Mouse (Mus musculus) stomach, postnatal 0 days (tissue): ENCODE results near the gene Upp2. TPM values are rescaled to one million over a fixed set of nuclear protein-coding genes. Genes with fewer than 3 reads are reported as not detected.
A peak's percentile ranks its signal among the peaks of the same experiment; 100 is the strongest.

ENCODE experiments used
- ATAC-seq: fragments of 200-750 bp; cut with Nextera tagmentation; 2 replicates; pipeline ENCODE4 v1.8.0; 2017; ENCODE audit not compliant: low FRiP score, low TSS enrichment
- DNase-seq: peaks from one replicate; pipeline ENCODE4 v3.0.0-alpha.2; 2016; ENCODE audit warnings: low spot score
- H3K27ac ChIP-seq: fragments of 300-500 bp; sonication (generic); replicated peaks from 2 replicates; pipeline ENCODE4 v1.5.1; 2014; ENCODE audit warnings: mild to moderate bottlenecking, control low read depth
- H3K27me3 ChIP-seq: fragments of 300-500 bp; sonication (generic); 2 replicates; pipeline ENCODE4 v1.6.1; 2014; ENCODE audit warnings: low read length; ENCODE audit not compliant: control insufficient read depth, insufficient read depth
- H3K36me3 ChIP-seq: fragments of 300-500 bp; sonication (generic); 2 replicates; pipeline ENCODE4 v1.6.1; 2014; ENCODE audit warnings: low read length, mixed read lengths; ENCODE audit not compliant: control insufficient read depth, insufficient read depth
- H3K4me1 ChIP-seq: fragments of 300-500 bp; sonication (generic); replicated peaks from 2 replicates; pipeline ENCODE4 v1.6.1; 2014; ENCODE audit warnings: antibody characterized with exemption; ENCODE audit not compliant: control insufficient read depth, insufficient read depth
- H3K4me2 ChIP-seq: fragments of 300-500 bp; sonication (generic); replicated peaks from 2 replicates; pipeline ENCODE4 v1.6.1; 2014; ENCODE audit warnings: low read depth, mild to moderate bottlenecking, control low read depth, moderate library complexity
- H3K4me3 ChIP-seq: fragments of 300-500 bp; sonication (generic); 2 replicates; pipeline ENCODE4 v1.5.1; 2014; ENCODE audit warnings: low read depth, low read length, control low read depth
- H3K9ac ChIP-seq: fragments of 300-500 bp; sonication (generic); 2 replicates; pipeline ENCODE4 v1.6.1; 2014; ENCODE audit warnings: mild to moderate bottlenecking, low read length, control low read depth, mixed read lengths
- H3K9me3 ChIP-seq: fragments of 300-500 bp; sonication (generic); 2 replicates; pipeline ENCODE4 v1.6.1; 2016; ENCODE audit warnings: low read length; ENCODE audit not compliant: control insufficient read depth
- CTCF ChIP-seq: IDR thresholded peaks from 2 replicates; pipeline ENCODE4 v1.5.1; 2016; ENCODE audit warnings: antibody characterized with exemption, low read depth, mild to moderate bottlenecking, moderate library complexity
- EP300 ChIP-seq: optimal IDR thresholded peaks from 2 replicates; pipeline ENCODE3; 2016; ENCODE audit warnings: antibody characterized with exemption
- WGBS: fragments of 180-500 bp; shearing (Covaris S2); extraction: QIAGEN DNeasy Blood & Tissue Kit; methylation state at CpG from one replicate; pipeline ENCODE4 v1.1.7; 2014; 5-methylcytosine and 5-hydroxymethylcytosine counted together
- polyA plus RNA-seq: library from polyadenylated mRNA; unstranded; fragments of >200 nt; fragmentation: Nextera tagmentation; extraction: Ambion mirVana; gene quantifications from 2 replicates; pipeline ENCODE4 v1.2.1, GENCODE M21; 2015

Upp2 gene
- polyA plus RNA-seq, 1 experiment from 2014 or later, result 6.1 TPM

GRCm38 (mm10) chr2:58524356-58524755 is 42.7 kb upstream of the Upp2 start:
- 78% methylated on average over 6 of the region's 6 CpGs for WGBS
- Histone ChIP-seq H3K27ac (no peak overlapping the region), H3K4me2 (no peak overlapping the region), H3K4me1 (no peaks in the 10 kb centered on the region; the same call in 1 of the 2 replicates), H3K4me3 (no peak overlapping the region), H3K9ac (no peak overlapping the region), H3K36me3 (no peaks in the 10 kb centered on the region), H3K9me3 (no peaks in the 10 kb centered on the region), H3K27me3 (no peaks in the 10 kb centered on the region)
- DNase-seq (no peak), ATAC-seq (no peak)
- TF ChIP-seq EP300, result no peak
- TF ChIP-seq CTCF, result no peak

GRCm38 (mm10) chr2:58527786-58528185 is 39.3 kb upstream of the Upp2 start:
- DNase-seq, result no peak
- no peak for ATAC-seq
- Histone ChIP-seq H3K27ac (no peak overlapping the region), H3K4me3 (no peak overlapping the region), H3K9ac (no peak overlapping the region), H3K36me3 (no peaks in the 10 kb centered on the region), H3K27me3 (no peaks in the 10 kb centered on the region), H3K9me3 (no peaks in the 10 kb centered on the region), H3K4me1 (peaks cover 3% of the 10 kb centered on the region; the same call in 1 of the 2 replicates), H3K4me2 (no peak overlapping the region)
- TF ChIP-seq EP300, result no peak
- no peak for TF ChIP-seq CTCF
- 89% methylated on average over 3 of the region's 3 CpGs for WGBS

- TF ChIP-seq EP300 (no peak), CTCF (no peak)
- no peak overlapping the region for H3K4me2 ChIP-seq
- H3K27ac ChIP-seq, result no peak overlapping the region
- no peak overlapping the region for H3K9ac ChIP-seq
- WGBS, result 68% methylated on average over 5 of the region's 5 CpGs
- no peak for ATAC-seq
- no peak for DNase-seq
- no peaks in the 10 kb centered on the region for H3K27me3 ChIP-seq
- H3K9me3 ChIP-seq, result no peaks in the 10 kb centered on the region
- H3K4me3 ChIP-seq, result no peak overlapping the region
- 0 out of 2 replicates have a peak, but pooled peaks cover 7% of the 10 kb centered on the region for H3K4me1 ChIP-seq
- H3K36me3 ChIP-seq, result no peaks in the 10 kb centered on the region
Observed at GRCm38 (mm10) chr2:58529384-58529783, 37.7 kb upstream of the Upp2 start.

GRCm38 (mm10) chr2:58529860-58530440 is 37.1 kb upstream of the Upp2 start:
- no peak for DNase-seq
- ATAC-seq, result no peak
- Histone ChIP-seq H3K36me3 (no peaks in the 10 kb centered on the region), H3K4me3 (no peak overlapping the region), H3K9ac (no peak overlapping the region), H3K27me3 (no peaks in the 10 kb centered on the region), H3K4me1 (0 out of 2 replicates have a peak, but pooled peaks cover 7% of the 10 kb centered on the region), H3K27ac (no peak overlapping the region), H3K4me2 (no peak overlapping the region), H3K9me3 (no peaks in the 10 kb centered on the region)
- no peak for TF ChIP-seq CTCF
- TF ChIP-seq EP300, result no peak
- 42% methylated on average over 7 of the region's 7 CpGs for WGBS

- no peaks in the 10 kb centered on the region for H3K27me3 ChIP-seq
- DNase-seq (no peak), ATAC-seq (no peak)
- no peak overlapping the region for H3K4me3 ChIP-seq
- no peaks in the 10 kb centered on the region for H3K36me3 ChIP-seq
- no peaks in the 10 kb centered on the region for H3K9me3 ChIP-seq
- no peak overlapping the region for H3K9ac ChIP-seq
- TF ChIP-seq EP300, result no peak
- no peak; the same call in 1 of the 2 replicates for TF ChIP-seq CTCF
- 0 out of 2 replicates have a peak, but pooled peaks cover 7% of the 10 kb centered on the region for H3K4me1 ChIP-seq
- no peak overlapping the region for H3K4me2 ChIP-seq
- 69% methylated on average over 4 of the region's 4 CpGs for WGBS
- H3K27ac ChIP-seq, result no peak overlapping the region
Observed at GRCm38 (mm10) chr2:58530521-58530920, 36.6 kb upstream of the Upp2 start.

GRCm38 (mm10) chr2:58532260-58532850 is 34.7 kb upstream of the Upp2 start:
- Histone ChIP-seq H3K36me3 (no peaks in the 10 kb centered on the region), H3K4me2 (peak overlapping the region; percentile 9), H3K4me3 (no peak overlapping the region), H3K9me3 (no peaks in the 10 kb centered on the region), H3K27ac (peak overlapping the region; percentile 5), H3K9ac (no peak overlapping the region), H3K27me3 (no peaks in the 10 kb centered on the region), H3K4me1 (0 out of 2 replicates have a peak, but pooled peaks cover 7% of the 10 kb centered on the region)
- peak; percentile 93 for ATAC-seq
- TF ChIP-seq CTCF, result no peak
- TF ChIP-seq EP300, result no peak
- 11% methylated on average over 10 of the region's 10 CpGs for WGBS
- peak; percentile 89 for DNase-seq
